Mouse (Mus musculus) naive thymus-derived CD4-positive, alpha-beta T cell, adult 2 months (primary cell): Measurements from ENCODE around the gene Zfp326.

Experiments used
- DNase-seq: peaks from one replicate; pipeline ENCODE4 v3.0.0-alpha.2; 2011; ENCODE audit warnings: low read depth

The Zfp326 gene

DNA sequence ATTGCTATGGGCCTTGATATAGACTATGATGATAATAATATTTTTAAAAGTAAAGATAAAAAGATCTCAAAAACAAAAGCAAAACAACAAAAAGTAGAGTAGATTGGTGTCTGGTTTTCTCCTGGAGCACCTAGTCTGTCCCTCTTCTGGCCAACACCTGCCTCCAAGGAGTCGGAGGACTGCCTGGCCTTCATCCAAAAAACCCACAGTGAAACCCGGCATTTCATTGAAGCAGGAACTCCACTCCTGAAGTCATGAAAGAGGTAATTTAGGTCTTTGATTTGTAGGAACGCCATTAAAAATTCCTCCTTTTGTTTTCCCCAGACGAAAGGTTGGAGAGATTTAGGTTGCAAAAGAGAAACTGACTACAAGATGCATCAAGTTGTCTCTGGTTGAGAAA, 8.9 kb upstream of the Zfp326 start:
- no peak for DNase-seq

DNA sequence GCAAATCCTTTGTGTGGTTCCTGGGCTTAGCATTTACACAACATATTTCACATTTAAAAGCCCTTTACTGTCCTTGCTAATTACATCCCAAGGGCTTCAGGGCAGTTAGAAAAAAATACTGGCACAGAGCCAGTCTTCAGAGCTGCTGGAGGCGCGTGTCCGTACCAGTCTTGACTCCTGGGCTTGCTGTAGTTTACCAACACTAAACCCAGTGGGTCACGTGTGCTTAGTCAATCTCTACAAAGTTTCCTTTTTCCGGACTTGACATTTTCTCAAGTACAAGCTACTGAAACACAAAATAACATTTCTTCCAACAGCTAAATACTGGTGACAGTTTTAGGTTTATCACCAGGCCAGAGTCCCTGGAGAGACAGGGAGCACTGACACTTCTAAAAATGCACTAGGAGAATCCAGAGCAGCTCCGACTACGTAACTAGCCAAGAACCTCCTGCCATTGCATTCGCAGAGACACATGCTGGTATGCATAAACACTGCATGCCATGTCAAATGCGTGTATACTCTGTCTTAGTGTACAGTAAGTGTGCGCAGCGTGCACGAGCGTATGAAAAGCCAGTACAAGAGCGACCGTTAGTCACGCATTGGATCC, 8.4 kb upstream of the Zfp326 start:
- DNase-seq = no peak

DNA sequence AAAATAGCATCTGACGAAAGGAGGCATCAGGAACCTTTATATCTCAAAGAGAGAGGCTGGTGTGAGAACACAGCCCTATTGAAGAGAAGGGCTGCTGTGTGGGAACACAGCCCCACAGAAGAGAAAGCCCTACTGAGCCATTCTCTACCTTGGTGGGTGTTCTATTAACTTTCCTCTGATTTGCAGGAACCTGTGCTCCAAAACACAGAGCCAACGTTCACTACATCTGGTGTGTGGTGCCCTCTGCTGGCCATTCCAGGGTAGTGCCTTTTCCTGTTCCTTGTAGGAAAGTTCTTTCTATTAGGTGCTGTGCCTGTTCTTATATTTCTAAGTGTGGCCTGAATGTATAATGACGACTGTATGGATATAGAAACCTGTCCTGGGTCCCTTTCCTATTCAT, 7.8 kb upstream of the Zfp326 start:
- DNase-seq = peak; percentile 88

DNA sequence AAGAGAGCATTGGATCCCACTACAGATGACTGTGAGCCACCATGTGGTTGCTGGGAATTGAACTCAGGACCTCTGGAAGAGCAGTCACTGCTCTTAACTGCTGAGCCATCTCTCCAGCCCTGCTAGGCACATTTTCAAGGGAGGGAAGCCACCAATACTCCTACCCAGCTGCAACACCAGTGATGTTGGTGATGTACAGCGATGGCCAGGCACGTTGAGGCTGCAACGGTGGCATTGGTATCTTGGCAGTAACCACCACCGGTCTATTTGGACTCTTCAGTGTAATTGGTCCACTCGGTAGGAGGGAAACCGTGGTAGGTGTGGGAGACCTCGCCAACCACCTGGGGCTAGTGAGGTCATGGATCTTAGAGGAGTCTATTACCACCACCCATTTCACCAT, 6.6 kb upstream of the Zfp326 start:
- no peak for DNase-seq

DNA sequence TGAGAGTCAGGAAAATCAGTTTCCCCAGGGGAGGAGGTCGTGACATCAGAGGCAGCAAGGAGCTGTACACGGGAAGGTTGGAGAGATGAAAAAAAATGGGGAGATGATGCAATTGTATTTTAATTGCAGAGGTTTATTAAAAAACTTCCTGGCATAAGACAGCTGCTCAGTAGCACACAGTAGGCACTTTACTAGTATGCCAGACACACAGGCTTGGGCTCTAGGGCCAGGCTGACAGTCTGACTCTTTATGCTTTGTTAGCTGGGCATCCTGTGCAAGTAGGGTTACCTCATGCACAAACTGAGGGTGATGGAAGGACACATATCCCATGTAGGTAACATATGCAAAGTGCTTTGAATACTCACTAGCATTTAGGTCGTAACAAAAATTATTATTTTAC, 5.2 kb upstream of the Zfp326 start:
- DNase-seq = no peak

DNA sequence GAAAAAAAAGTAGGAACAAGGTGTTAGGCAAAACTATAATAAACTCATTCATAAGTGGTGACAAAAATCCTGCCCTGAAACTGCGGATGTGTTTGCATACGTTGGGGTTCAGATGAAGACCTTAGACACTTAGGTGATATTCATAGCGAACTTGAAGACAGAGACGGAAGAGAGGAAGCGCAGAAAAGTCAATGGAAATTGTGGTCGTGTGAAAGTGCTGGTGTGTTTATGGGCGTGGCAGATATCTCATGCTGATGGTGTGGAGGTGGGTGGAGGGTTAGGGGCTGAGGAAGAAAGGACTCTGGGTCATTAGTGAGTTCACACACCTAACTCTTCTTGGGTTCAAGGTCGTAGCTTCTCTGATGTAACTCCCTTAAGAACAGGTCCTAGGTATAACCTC, 4.2 kb upstream of the Zfp326 start:
- DNase-seq = peak; percentile 33

DNA sequence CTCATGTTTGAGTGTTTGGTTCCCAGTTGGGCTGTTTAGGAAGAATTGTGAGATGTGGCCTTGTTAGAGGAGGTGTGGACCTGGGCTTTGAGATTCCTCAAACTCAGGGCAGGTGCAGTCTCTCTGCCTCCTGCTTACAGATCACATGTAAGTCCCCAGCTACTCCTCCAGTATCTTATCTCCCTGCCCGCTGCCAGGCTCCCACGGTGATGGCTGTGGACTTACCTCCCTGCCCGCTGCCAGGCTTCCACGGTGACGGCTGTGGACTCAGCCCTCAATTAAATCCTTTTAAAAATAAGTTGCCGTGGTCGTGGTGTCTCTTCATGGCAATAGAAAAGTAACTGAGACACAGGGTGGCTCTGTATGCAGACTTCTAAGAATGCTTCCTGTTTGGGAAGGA, 3.4 kb upstream of the Zfp326 start:
- DNase-seq = peak; percentile 27

DNA sequence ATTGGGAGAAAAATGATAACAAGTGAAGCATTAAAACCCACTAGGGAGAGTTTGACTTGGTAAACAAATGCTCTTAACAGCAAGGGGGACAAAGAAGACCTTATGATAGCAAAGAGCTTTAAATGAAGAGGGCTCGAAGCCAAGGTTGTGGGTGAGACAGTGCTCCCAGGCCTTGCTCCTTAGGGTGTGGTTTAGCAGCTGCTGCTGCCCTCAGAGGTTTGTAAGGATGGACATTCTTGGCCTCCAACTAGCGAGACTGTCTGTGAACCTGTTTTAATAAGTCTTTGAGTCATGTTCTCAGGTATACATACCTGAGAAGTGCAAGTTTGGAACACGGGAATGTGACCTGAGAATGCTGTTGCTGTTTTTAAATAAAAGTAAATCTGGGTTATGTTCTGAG, 2.6 kb upstream of the Zfp326 start:
- DNase-seq = no peak

DNA sequence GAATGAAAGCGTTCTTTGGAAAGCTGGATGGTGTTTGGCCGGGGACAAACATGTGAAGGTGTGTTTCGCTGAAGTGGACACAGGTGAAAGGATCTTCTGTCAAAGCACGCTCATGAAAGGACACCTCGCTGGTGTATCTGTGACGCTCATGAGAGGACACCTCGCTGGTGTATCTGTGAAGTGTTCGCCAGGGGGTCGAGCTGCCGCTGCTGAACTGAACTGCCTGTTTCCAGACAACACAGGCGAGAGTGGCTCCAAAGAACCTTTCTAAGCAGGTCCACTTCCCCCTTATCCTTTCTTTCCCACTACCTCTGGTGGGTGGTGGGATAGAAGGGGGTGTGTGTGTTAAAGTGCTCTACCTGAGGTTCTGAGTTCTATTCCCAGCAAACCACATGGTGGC, 1.9 kb upstream of the Zfp326 start:
- DNase-seq = no peak

DNA sequence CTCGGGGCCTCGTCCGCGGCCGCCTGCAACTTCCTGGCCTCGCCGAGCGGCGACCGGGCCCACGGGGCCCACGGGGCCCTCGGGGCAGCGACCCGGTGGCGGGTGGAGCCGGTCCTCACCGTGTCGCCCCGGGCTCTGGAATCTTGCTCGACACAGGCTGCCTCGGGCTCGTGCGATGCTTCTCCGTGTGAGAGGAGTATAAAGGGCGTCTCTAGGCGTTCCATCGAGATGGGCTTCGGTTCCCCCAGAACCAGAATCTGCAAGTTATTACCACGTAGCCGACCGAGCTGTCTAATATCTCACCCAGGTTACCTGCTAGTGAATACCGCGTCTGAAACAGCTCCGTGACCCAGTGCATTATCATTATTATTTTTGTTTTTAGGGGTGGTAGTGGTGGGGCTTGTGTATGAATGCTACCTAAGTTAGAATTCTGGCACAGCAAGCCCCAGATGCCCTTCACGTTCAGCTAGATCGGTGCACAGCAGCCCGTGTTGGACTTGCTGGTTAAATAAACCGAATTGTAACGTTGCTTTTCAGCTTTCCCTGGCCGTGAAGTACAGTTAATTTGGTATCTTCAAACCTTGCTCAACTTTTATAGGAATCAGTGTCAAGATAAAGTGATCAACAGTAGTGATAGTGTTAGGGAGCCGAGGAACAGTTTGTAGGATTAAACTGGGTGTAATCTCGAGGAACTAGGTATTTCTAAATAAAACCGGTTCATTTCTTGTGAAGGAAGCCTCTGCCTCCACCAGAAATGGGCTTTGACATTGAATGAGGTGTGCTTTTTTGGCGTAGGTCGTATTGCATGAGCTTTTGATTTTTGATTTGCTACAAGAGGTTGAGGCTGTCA, 785 bp downstream of the Zfp326 start:
- peak; percentile 36 for DNase-seq

DNA sequence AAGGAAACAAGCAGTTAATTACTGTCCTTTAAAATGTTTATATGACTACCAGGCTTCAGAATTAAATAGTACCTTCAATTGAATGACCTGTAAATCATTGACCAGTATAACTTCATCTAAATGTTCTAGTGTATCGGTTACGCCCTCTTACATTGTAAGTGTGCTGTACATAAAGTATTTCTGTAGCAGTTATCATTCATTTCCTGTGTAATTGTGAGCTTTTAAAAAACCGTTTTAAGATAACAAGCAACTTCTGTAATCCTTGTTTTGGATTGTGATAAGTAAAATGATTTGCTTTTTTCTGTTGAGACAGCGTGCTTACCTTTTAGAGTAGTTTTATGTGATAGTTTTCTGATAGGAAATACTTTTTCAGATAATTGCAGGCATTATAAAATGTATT, 11.0 kb downstream of the Zfp326 start:
- DNase-seq = no peak

DNA sequence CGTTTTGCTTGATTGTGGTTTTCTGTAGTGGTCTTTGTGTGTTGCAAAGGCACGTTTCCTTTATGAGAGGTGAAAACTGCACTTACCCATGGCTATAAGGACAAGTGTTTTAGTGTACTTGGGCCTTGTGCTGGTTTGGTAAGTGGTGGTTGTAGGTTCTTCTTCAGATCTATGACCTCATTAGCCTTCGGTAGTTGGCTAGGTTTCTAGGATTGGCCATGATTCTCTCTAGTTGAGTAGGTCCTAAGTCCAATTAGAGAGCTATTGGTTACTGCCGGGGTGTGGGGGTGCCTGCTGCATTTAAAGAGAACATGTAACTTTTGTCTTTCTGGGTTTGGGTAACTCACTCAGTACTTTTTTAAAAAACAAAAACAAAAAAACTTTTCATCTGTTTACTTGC, 21.8 kb downstream of the Zfp326 start:
- no peak for DNase-seq

DNA sequence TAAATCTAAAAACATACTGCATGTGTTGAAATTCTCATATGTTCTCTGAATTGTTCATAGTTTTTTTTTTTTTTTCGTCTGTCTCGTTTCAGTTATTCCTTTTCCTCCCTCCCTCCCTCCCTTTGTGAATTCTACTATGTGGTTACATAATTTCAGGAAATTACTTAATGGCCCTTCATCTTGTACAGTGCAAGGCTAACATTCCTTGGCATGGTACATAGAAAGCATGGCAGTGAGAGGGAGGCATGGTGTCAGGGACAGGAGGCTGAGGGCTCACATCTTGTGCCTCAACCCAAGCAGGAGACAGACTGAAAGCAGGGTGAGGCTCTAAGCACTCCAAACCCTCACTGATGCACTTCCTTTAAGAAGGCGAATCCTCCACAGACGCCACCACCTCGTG, 32.8 kb downstream of the Zfp326 start:
- no peak for DNase-seq

DNA sequence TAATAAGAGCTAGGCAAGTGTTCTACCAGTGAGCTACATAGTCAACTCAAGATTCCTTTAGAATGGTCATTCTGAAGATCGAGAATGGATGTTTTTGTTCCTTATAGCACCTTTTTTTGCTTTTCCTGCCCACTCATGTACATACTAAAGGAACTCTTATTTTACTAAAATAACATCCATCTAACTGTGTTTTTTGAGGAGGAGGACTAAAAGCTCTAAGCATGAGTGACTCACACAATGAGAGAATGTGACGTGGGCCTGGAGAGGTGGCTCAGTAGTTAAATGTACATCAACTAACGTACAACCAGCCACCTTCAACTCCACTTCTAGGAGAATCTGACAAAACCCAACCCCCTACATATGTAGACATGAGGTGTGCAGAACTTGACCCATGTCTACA, 33.3 kb downstream of the Zfp326 start:
- no peak for DNase-seq

DNA sequence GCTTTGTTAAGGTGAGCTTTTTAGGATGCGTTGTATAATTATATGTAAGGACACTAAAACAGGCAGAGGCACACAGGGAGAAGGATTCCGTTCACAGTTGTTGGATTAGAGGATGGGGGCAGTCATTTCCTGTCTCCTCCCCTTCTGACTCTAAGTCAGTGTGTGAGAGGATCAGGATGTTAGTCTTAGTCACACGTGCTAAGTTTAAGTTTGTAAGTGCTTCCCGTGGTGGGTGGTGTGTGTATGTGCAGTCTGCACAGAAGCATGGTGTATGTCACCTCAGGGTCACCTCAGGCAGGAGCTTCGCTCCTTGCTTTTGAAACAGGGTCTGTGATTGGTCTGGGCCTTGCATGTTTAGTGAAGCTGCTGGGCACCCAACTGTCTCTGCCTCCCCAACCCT, 35.1 kb downstream of the Zfp326 start:
- no peak for DNase-seq

DNA sequence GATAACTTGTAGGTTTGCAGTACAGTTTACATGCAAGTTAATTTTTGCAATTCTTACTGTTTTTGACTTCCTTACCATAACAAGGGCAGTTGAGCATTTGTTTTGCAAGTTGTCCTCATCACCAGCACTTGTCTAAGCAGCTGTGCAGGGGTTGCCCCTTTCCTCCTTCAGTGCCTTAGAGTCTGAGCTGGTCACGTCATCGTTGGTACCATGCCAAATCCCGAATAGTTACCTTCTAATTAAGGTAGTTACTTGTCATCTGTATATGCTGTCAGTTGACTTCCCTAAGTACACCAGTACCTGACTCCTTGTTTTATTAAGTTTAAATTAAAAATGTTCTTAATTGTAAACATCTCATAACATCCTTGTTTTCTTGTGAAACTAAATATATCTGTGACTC, 41.0 kb downstream of the Zfp326 start:
- no peak for DNase-seq

DNA sequence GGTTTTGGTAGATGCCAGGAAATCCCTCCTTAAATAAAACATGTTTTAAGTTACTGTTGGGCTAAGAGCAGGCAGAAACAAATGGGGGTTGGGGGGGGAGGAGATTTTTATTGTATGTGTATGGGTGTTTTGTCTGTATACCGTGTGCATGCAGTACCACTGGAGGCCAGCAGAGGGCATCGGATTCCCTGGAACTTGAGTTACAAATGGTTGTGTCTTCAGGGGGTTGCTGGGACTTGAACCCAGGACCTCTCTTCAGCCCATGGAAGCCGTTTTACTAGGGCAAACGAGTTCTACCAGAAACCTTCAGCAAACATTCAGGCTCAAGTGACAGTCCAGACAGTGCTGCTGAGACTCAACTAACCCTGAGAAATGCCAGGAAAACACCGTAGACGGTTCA, 41.9 kb downstream of the Zfp326 start:
- peak; percentile 48 for DNase-seq

DNA sequence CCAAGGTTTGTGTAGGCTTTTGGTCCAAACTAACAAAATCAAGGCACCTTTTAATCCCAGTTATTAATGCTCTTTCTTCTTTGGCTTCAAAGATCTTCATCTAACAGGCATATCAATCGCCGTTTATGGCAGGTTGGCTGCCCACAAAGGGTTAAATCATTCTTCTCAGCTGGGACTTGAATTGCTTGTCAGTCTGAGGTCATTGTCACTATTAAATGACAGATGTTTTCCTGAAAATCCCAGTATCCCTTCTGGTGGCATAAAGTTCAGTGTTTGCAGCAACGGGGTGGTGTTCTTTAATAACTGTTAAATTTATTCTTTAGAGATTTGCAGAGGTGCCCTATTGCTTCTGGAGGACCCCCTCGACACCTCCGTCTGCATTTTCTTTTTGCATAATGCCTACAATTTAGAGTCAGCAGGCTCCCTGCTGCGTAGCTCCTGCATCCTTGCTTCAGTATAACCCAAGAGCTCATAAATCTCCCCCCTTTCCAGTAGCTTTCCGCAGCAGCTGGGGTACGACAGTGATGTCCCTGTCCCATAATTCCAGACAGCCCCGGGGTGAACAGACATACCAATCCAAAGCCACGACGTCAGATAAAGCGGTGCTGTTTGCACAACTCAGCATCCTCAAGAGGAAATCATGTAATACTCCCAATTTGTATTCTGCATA, 46.6 kb downstream of the Zfp326 start:
- no peak for DNase-seq

DNA sequence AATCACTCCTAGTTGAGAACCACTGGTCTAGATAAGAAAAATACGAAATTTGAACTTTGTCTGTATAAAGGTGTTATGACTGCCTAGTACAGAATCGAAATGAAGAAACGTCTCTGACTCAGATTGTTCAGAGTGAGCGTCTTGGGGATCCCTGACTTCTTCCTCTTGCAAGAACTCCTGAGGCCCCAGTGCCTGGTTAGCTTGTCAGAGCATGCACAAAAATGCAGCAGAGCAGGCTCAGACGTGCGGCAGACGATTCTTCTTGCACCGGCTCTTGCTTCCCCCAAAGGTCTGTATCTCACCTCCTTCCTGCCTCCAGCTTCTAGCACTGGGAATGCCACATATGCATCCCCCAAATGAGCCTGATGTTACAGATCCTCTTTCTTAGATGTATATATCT, 48.0 kb downstream of the Zfp326 start:
- no peak for DNase-seq

DNA sequence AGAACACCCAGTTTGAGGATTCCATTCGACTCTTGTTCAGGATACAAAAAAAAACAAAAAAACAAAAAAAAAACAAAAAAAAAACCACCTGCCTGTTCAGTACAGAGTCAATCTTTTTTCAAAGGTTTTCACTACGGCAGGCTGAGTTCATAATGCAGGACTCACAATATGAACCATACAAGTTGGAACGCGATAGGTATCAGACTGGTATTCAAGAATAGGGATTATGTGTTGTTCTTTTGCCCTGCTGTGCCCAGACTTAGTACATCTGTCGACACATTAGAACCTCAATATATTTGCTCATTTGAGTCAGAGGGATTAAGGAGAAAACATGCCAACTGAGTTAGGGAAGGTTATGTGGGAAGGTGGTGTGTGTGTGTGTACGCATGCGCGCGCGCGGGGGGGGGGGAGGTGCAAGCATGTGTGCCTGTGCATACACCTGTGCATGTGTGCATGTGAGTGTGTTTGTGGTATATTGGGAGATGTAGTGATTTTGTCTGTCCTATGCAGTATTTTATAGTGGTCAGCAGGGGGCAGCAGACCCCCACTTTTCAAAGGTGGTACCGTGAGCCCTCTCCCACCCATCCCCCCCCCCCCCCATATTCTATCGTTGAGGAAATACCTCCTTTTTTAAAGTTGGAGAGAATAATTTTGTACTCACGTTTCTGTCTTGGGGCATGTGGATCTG, 49.3 kb downstream of the Zfp326 start:
- DNase-seq = peak; percentile 18

DNA sequence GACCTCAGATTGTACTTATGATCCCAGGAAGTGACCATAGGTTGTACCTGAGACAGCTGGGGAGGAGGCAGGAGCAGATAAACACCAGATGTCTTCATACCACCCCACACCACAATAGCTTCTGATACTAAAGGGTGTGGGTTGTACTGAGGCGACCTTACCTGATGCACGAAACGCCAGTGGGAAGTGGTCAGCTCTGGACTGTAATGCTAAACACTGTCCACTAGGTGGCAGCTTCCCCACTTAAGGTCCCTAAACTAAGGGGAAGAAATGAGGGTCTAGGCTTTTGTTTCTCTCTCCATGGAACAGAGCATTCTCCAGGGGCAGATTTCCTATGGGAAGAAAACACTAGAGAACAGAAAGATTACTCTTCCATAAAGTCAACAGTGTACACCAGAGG, 53.9 kb downstream of the Zfp326 start:
- peak; percentile 47 for DNase-seq

DNA sequence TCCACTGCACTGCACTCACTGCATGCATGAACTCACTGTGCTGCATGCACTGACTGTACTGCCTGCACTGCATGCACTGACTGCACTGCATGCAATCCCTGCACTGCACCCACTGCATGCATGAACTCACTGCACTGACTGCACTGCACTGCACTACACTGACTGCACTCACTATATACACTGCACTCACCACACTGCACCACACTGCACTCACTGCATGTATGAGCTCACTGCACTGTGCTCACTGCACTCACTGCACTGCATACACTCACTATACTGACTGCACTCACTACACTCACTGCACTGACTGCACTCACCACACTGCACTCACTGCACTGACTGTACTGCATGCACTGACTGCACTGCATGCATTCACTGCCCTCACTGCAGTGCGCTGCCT, 56.0 kb downstream of the Zfp326 start:
- DNase-seq = no peak

DNA sequence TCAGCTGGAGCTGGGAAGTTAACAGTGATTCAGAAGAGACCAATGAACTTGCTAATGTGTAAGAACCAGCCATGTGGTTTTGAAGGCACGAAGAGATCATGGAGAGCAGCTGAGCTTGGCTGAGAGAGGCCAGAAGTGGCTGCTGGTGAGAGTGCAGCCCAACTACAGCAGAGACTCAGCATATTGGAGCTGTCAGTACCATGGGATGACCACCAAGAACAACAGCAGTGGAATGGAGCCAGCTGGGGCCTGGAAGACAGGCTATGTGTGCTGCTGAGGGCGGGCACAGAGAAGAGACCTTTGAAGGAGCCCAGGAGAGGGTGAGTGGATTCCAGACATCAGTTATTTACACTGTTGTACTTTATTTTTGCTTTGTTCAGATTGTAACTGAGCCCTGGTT, 65.6 kb downstream of the Zfp326 start:
- DNase-seq = no peak
